Mouse (Mus musculus) stomach, postnatal 0 days (tissue): ENCODE results near the gene Psap.

ENCODE experiments used
- CTCF ChIP-seq: IDR thresholded peaks from 2 replicates; pipeline ENCODE4 v1.5.1; 2016; ENCODE audit warnings: antibody characterized with exemption, low read depth, mild to moderate bottlenecking, moderate library complexity
- EP300 ChIP-seq: optimal IDR thresholded peaks from 2 replicates; pipeline ENCODE3; 2016; ENCODE audit warnings: antibody characterized with exemption

- no peak for TF ChIP-seq CTCF
- no peak for TF ChIP-seq EP300
Observed at GRCm38 (mm10) chr10:60350077-60350804, 72.8 kb downstream of the Psap start.
